ENCODE assay signal across 11 mouse cellular contexts in the genomic region with DNA sequence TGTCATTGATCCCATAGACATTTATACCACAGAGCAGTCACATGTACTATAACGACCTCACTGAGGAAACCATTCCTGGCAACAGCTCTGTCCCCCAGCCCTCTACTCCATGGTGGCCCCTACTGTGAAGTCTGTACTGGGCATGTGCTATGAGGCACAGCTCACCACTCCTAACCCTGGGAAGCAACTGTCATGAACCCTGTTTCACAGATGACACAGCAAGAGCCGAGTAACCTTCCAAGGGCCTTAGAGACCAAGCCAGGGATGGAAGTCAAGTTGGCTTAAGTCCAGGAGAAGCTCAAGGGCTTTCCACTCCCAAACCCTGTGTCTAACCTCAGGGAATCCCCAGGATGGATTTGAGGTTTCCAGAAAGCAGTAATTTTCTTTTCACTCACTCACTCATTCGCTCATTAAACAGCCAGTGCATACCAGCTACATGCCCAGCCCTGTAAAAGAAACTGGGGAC.
DNase-seq lines count a peak whose midpoint lies in the region; ATAC-seq and TF ChIP-seq lines count a peak whose summit lies in the region.
"Had no signal": no experiment of that assay in that cellular context is flagged by ENCODE, and none has a peak within 500 bp of the region (broad histone marks: within the 10 kb centered on the region; RNA-seq: fewer than 3 reads in every experiment).

No protein-coding gene starts in this region.

- no peak for TF ChIP-seq EP300 in heart, adult 2 months (IDR thresholded peaks at IDR 0.05; ENCODE audit: insufficient read depth, low read depth, low read length)

- H3K79me2 ChIP-seq in heart, adult 2 months (replicated peaks; ENCODE audit: control insufficient read depth, insufficient read depth, low read length) = no peaks in the 10 kb centered on the region

- peak overlapping the region; percentile 20; the same call in 1 of the 2 replicates for H3K27ac ChIP-seq in lung, embryonic 14.5 days (ENCODE audit: low read depth)
- H3K27ac ChIP-seq in limb, embryonic 13.5 days = 0 out of 2 replicates have a peak overlapping the region, but pooled peaks have one; percentile 17
- no peak overlapping the region for H3K27ac ChIP-seq in midbrain, postnatal 0 days (ENCODE audit: low read depth, low read length)
- no peak overlapping the region for H3K27ac ChIP-seq in heart, adult 2 months
- H3K27ac ChIP-seq: heart, embryonic 15.5 days; midbrain, embryonic 12.5 days had no signal

- no peaks in the 10 kb centered on the region for H3K27me3 ChIP-seq in lung, embryonic 14.5 days (ENCODE audit: insufficient read depth, low read length)
- H3K27me3 ChIP-seq in limb, embryonic 13.5 days = no peaks in the 10 kb centered on the region
- H3K27me3 ChIP-seq in midbrain, postnatal 0 days (ENCODE audit: insufficient read depth, low read length) = no peaks in the 10 kb centered on the region
- no peaks in the 10 kb centered on the region for H3K27me3 ChIP-seq in heart, adult 2 months (ENCODE audit: control insufficient read depth, insufficient read depth, low read length)
- H3K27me3 ChIP-seq: heart, embryonic 15.5 days; midbrain, embryonic 12.5 days had no signal

- ATAC-seq in frontal cortex, adult (ENCODE audit: low TSS enrichment) = peak; percentile 60
- peak; percentile 76; the same call in 1 of the 2 replicates for ATAC-seq in lung, embryonic 14.5 days (ENCODE audit: insufficient read depth)
- peak; percentile 67 for ATAC-seq in limb, embryonic 13.5 days (ENCODE audit: low FRiP score, low read depth)
- 0 out of 2 replicates have a peak, but pooled peaks have one; percentile 44 for ATAC-seq in midbrain, postnatal 0 days (ENCODE audit: low FRiP score)
- ATAC-seq: intestine, postnatal 0 days had no signal

- peak overlapping the region; percentile 18; the same call in 1 of the 2 replicates for H3K4me2 ChIP-seq in lung, embryonic 14.5 days
- no peak overlapping the region for H3K4me2 ChIP-seq in limb, embryonic 13.5 days (replicated peaks)
- no peak overlapping the region for H3K4me2 ChIP-seq in midbrain, postnatal 0 days (ENCODE audit: low read depth, low read length, poor library complexity, severe bottlenecking)
- H3K4me2 ChIP-seq: heart, embryonic 15.5 days; midbrain, embryonic 12.5 days had no signal

- no peaks in the 10 kb centered on the region for H3K36me3 ChIP-seq in lung, embryonic 14.5 days (ENCODE audit: insufficient read depth)
- no peaks in the 10 kb centered on the region for H3K36me3 ChIP-seq in limb, embryonic 13.5 days
- H3K36me3 ChIP-seq in midbrain, postnatal 0 days (ENCODE audit: insufficient read depth, low read length) = no peaks in the 10 kb centered on the region
- no peaks in the 10 kb centered on the region for H3K36me3 ChIP-seq in heart, adult 2 months (ENCODE audit: control insufficient read depth, insufficient read depth, low read length)
- H3K36me3 ChIP-seq: heart, embryonic 15.5 days; midbrain, embryonic 12.5 days had no signal

- WGBS in lung, embryonic 14.5 days = 43% methylated on average over 3 of the region's 3 CpGs
- 57% methylated on average over 3 of the region's 3 CpGs for WGBS in limb, embryonic 13.5 days
- WGBS in midbrain, postnatal 0 days = 51% methylated on average over 3 of the region's 3 CpGs
- 83% methylated on average over 3 of the region's 3 CpGs for WGBS in heart, adult 2 months

- no peak for DNase-seq in frontal cortex, postnatal 10 days (ENCODE audit: low spot score in 2 of 2)
- DNase-seq in lung, embryonic 14.5 days = peak; percentile 38
- no peak for DNase-seq in lung, postnatal 36 days
- peak; percentile 21 for DNase-seq in midbrain, postnatal 0 days (ENCODE audit: low spot score)
- no peak for DNase-seq in heart, adult 2 months
- DNase-seq: thymus, postnatal 25 days had no signal

- intact Hi-C loops in heart, adult 2 months (cut with DNase I) = no loop called here

- no peak for TF ChIP-seq CTCF in lung, embryonic 14.5 days (IDR thresholded peaks at IDR 0.05; ENCODE audit: low read depth)
- TF ChIP-seq CTCF in midbrain, postnatal 0 days (IDR thresholded peaks at IDR 0.05) = no peak
- no peak for TF ChIP-seq CTCF in heart, adult 2 months (IDR thresholded peaks at IDR 0.05)

- TF ChIP-seq POLR2A in heart, adult 2 months (IDR thresholded peaks at IDR 0.05; ENCODE audit: insufficient read depth, low read depth, low read length) = no peak

- H3K4me3 ChIP-seq in lung, embryonic 14.5 days (ENCODE audit: low read depth, low read length) = no peak overlapping the region
- no peak overlapping the region for H3K4me3 ChIP-seq in limb, embryonic 13.5 days
- H3K4me3 ChIP-seq in midbrain, postnatal 0 days (ENCODE audit: low read depth, low read length) = no peak overlapping the region
- H3K4me3 ChIP-seq in heart, adult 2 months = no peak overlapping the region
- H3K4me3 ChIP-seq: heart, embryonic 15.5 days; midbrain, embryonic 12.5 days had no signal

- no peak overlapping the region for H3K9ac ChIP-seq in lung, embryonic 14.5 days
- no peak overlapping the region for H3K9ac ChIP-seq in limb, embryonic 13.5 days
- H3K9ac ChIP-seq in midbrain, postnatal 0 days (replicated peaks; ENCODE audit: low read length, poor library complexity, severe bottlenecking) = no peak overlapping the region
- H3K9ac ChIP-seq in heart, adult 2 months (ENCODE audit: low read depth, low read length) = no peak overlapping the region
- H3K9ac ChIP-seq: heart, embryonic 15.5 days; midbrain, embryonic 12.5 days had no signal

- H3K4me1 ChIP-seq in lung, embryonic 14.5 days (ENCODE audit: insufficient read depth) = peaks cover 15% of the 10 kb centered on the region
- peaks cover 25% of the 10 kb centered on the region for H3K4me1 ChIP-seq in limb, embryonic 13.5 days
- H3K4me1 ChIP-seq in midbrain, postnatal 0 days (ENCODE audit: insufficient read depth, low read length) = peaks cover 19% of the 10 kb centered on the region; the same call in 1 of the 2 replicates
- no peaks in the 10 kb centered on the region for H3K4me1 ChIP-seq in heart, adult 2 months (ENCODE audit: control insufficient read depth, insufficient read depth, low read length)

- H3K9me3 ChIP-seq in lung, embryonic 14.5 days (ENCODE audit: low read depth, low read length) = no peaks in the 10 kb centered on the region
- H3K9me3 ChIP-seq in limb, embryonic 13.5 days = no peaks in the 10 kb centered on the region
- H3K9me3 ChIP-seq in midbrain, postnatal 0 days (ENCODE audit: low read length) = no peaks in the 10 kb centered on the region
- H3K9me3 ChIP-seq: heart, embryonic 15.5 days; midbrain, embryonic 12.5 days had no signal

Comparison
In these comparisons a context has a peak if more than half of its experiments do, and no peak if none do; other contexts are left out.
1. DNase-seq: peak in lung, embryonic 14.5 days (single experiment) and midbrain, postnatal 0 days (single experiment); none in frontal cortex, postnatal 10 days (0 of 2), lung, postnatal 36 days (single experiment) and heart, adult 2 months (0 of 2).
2. H3K27ac ChIP-seq: peak in lung, embryonic 14.5 days (single experiment) and limb, embryonic 13.5 days (single experiment); none in midbrain, postnatal 0 days (single experiment) and heart, adult 2 months (single experiment).
3. Peak in every context shown above with its lines, with median percentiles within 50 percentile points of each other: ATAC-seq.